Mouse (Mus musculus) forebrain, embryonic 15.5 days (tissue): ENCODE results near the gene Scamp1. TPM values are rescaled to one million over a fixed set of nuclear protein-coding genes. Genes with fewer than 3 reads are reported as not detected.

Source experiments
- polyA plus RNA-seq: library from polyadenylated mRNA; unstranded; fragments of >200 nt; fragmentation: Nextera tagmentation; extraction: Ambion mirVana; gene quantifications from 2 replicates; pipeline ENCODE4 v1.2.1, GENCODE M21; 2015

Scamp1 gene
- polyA plus RNA-seq, 1 experiment from 2014 or later: 111 TPM

Other genes with a start within 250 kb of the Scamp1 start
- 14.7 and 15.5 TPM in 2 replicates for gene Lhfpl2, start 228.1 kb downstream of the Scamp1 start, polyA plus RNA-seq
- 34.3 and 34.7 TPM in 2 replicates for gene Ap3b1, start 73.1 kb upstream of the Scamp1 start, polyA plus RNA-seq